Mouse (Mus musculus): Measurements from ENCODE around the gene Gm20696.
A peak's percentile ranks its signal among the peaks of the same experiment; 100 is the strongest.

Gene Gm20696

GRCm38 (mm10) chr6:99665457-99666317 lies 910 bp downstream of the Gm20696 start:
- DNase-seq (ENCODE audit: low read depth, low spot score): no peak

GRCm38 (mm10) chr6:99663232-99663631 lies 3.4 kb downstream of the Gm20696 start:
- no peak for DNase-seq (ENCODE audit: low read depth, low spot score)

GRCm38 (mm10) chr6:99660443-99660842 lies 6.2 kb downstream of the Gm20696 start:
- no peak for DNase-seq (ENCODE audit: low read depth, low spot score)

GRCm38 (mm10) chr6:99658586-99658985 lies 8.0 kb downstream of the Gm20696 start:
- DNase-seq (ENCODE audit: low read depth, low spot score): no peak

- DNase-seq (ENCODE audit: low read depth, low spot score): no peak
These were observed 10.5 kb downstream of the Gm20696 start for GRCm38 (mm10) chr6:99656088-99656487.

GRCm38 (mm10) chr6:99655488-99655887 lies 11.1 kb downstream of the Gm20696 start:
- DNase-seq (ENCODE audit: low read depth, low spot score): no peak

GRCm38 (mm10) chr6:99654343-99654742 lies 12.3 kb downstream of the Gm20696 start:
- DNase-seq (ENCODE audit: low read depth, low spot score): peak; percentile 29

- DNase-seq (ENCODE audit: low read depth, low spot score): no peak
These were observed 14.3 kb downstream of the Gm20696 start for GRCm38 (mm10) chr6:99652341-99652740.

- no peak for DNase-seq (ENCODE audit: low read depth, low spot score)
These were observed 17.3 kb downstream of the Gm20696 start for GRCm38 (mm10) chr6:99649307-99649706.

- DNase-seq (ENCODE audit: low read depth, low spot score): no peak
These were observed 20.3 kb downstream of the Gm20696 start for GRCm38 (mm10) chr6:99646344-99646743.

- no peak for DNase-seq (ENCODE audit: low read depth, low spot score)
These were observed 21.7 kb downstream of the Gm20696 start for GRCm38 (mm10) chr6:99644876-99645275.

- DNase-seq (ENCODE audit: low read depth, low spot score): no peak
These were observed 22.2 kb downstream of the Gm20696 start for GRCm38 (mm10) chr6:99644386-99644785.

GRCm38 (mm10) chr6:99643439-99644199 lies 23.0 kb downstream of the Gm20696 start:
- DNase-seq (ENCODE audit: low read depth, low spot score): no peak

- no peak for DNase-seq (ENCODE audit: low read depth, low spot score)
These were observed 29.1 kb downstream of the Gm20696 start for GRCm38 (mm10) chr6:99637456-99637855.

GRCm38 (mm10) chr6:99636801-99637200 lies 29.8 kb downstream of the Gm20696 start:
- no peak for DNase-seq (ENCODE audit: low read depth, low spot score)

GRCm38 (mm10) chr6:99636121-99636520 lies 30.5 kb downstream of the Gm20696 start:
- DNase-seq (ENCODE audit: low read depth, low spot score): no peak

GRCm38 (mm10) chr6:99632121-99632980 lies 34.2 kb downstream of the Gm20696 start:
- DNase-seq (ENCODE audit: low read depth, low spot score): no peak

- DNase-seq (ENCODE audit: low read depth, low spot score): no peak
These were observed 35.0 kb downstream of the Gm20696 start for GRCm38 (mm10) chr6:99631637-99632036.

GRCm38 (mm10) chr6:99629726-99630458 lies 36.7 kb downstream of the Gm20696 start:
- no peak for DNase-seq (ENCODE audit: low read depth, low spot score)

GRCm38 (mm10) chr6:99626347-99626746 lies 40.2 kb downstream of the Gm20696 start:
- no peak for DNase-seq (ENCODE audit: low read depth, low spot score)

- no peak for DNase-seq (ENCODE audit: low read depth, low spot score)
These were observed 40.8 kb downstream of the Gm20696 start for GRCm38 (mm10) chr6:99625803-99626202.
